Mouse (Mus musculus) lung, postnatal 14 days (tissue): ENCODE results near the gene Cdadc1.
"Not testable (repeated sequence)": the region's sequence is repeated elsewhere in the genome, so short reads cannot be mapped to it uniquely, and the experiment has no call there.

Source experiments
- DNase-seq: peaks from one replicate; pipeline ENCODE4 v3.0.0; 2021

Cdadc1 gene

GRCm38 (mm10) chr14:59597398-59598259 lies at the start of gene Cdadc1:
Gene Cdadc1, minus strand, starts transcription at chr14:59597959.
- DNase-seq: peak; percentile 97

- DNase-seq: no peak
Measured at GRCm38 (mm10) chr14:59646826-59647697, 49.3 kb upstream of the Cdadc1 start.

- DNase-seq: no peak
Measured at GRCm38 (mm10) chr14:59644896-59645295, 47.1 kb upstream of the Cdadc1 start.

GRCm38 (mm10) chr14:59644166-59644565 lies 46.4 kb upstream of the Cdadc1 start:
- DNase-seq: no peak

GRCm38 (mm10) chr14:59643582-59643981 lies 45.8 kb upstream of the Cdadc1 start:
- DNase-seq: no peak

- DNase-seq: no peak
Measured at GRCm38 (mm10) chr14:59641856-59642255, 44.1 kb upstream of the Cdadc1 start.

GRCm38 (mm10) chr14:59638906-59639703 lies 41.3 kb upstream of the Cdadc1 start:
- DNase-seq: no peak

GRCm38 (mm10) chr14:59633988-59634387 lies 36.2 kb upstream of the Cdadc1 start:
- no peak for DNase-seq

GRCm38 (mm10) chr14:59633295-59633898 lies 35.6 kb upstream of the Cdadc1 start:
- DNase-seq: no peak

- no peak for DNase-seq
Measured at GRCm38 (mm10) chr14:59632067-59632466, 34.3 kb upstream of the Cdadc1 start.

- DNase-seq: no peak
Measured at GRCm38 (mm10) chr14:59630096-59630495, 32.3 kb upstream of the Cdadc1 start.

- no peak for DNase-seq
Measured at GRCm38 (mm10) chr14:59629308-59629707, 31.5 kb upstream of the Cdadc1 start.

- peak; percentile 28 for DNase-seq
Measured at GRCm38 (mm10) chr14:59627823-59628222, 30.1 kb upstream of the Cdadc1 start.

GRCm38 (mm10) chr14:59627142-59627680 lies 29.5 kb upstream of the Cdadc1 start:
- DNase-seq: no peak

- DNase-seq: peak; percentile 51
Measured at GRCm38 (mm10) chr14:59626711-59627110, 29.0 kb upstream of the Cdadc1 start.

GRCm38 (mm10) chr14:59625806-59626364 lies 28.1 kb upstream of the Cdadc1 start:
- DNase-seq: no peak

- DNase-seq: peak; percentile 76
Measured at GRCm38 (mm10) chr14:59625158-59625805, 27.5 kb upstream of the Cdadc1 start, which contains the start of gene Shisa2. Gene Shisa2, plus strand, starts transcription at chr14:59625308.

- DNase-seq: no peak
Measured at GRCm38 (mm10) chr14:59624326-59624885, 26.6 kb upstream of the Cdadc1 start.

- DNase-seq: no peak
Measured at GRCm38 (mm10) chr14:59616802-59617201, 19.0 kb upstream of the Cdadc1 start.

- DNase-seq: not testable (repeated sequence)
Measured at GRCm38 (mm10) chr14:59614149-59614548, 16.4 kb upstream of the Cdadc1 start.
